Mouse (Mus musculus) liver, embryonic 14.5 days (tissue): ENCODE data around the gene Rnasek. TPM values are rescaled to one million over a fixed set of nuclear protein-coding genes. Genes with fewer than 3 reads are reported as not detected.

Experiments
- ATAC-seq: fragments of 200-750 bp; cut with Nextera tagmentation; 2 replicates; pipeline ENCODE4 v1.8.0; 2017; ENCODE audit warnings: moderate number of reproducible peaks, mild to moderate bottlenecking, moderate library complexity; ENCODE audit not compliant: insufficient read depth
- DNase-seq, 3 experiments: peaks; one replicate each; pipeline ENCODE4 v3.0.0-alpha.2; 2012 to 2013; ENCODE audit warnings: low read depth in 3 of 3, low spot score in 3 of 3
- H3K27ac ChIP-seq: fragments of 300-500 bp; sonication (generic); 2 replicates; pipeline ENCODE4 v1.5.1; 2014; ENCODE audit warnings: moderate library complexity, mild to moderate bottlenecking, control low read depth, inconsistent platforms
- H3K27me3 ChIP-seq: fragments of 300-500 bp; sonication (generic); 2 replicates; pipeline ENCODE4 v1.6.1; 2014; ENCODE audit warnings: mild to moderate bottlenecking, low read length, moderate library complexity; ENCODE audit not compliant: control insufficient read depth, insufficient read depth
- H3K36me3 ChIP-seq: fragments of 300-500 bp; sonication (generic); replicated peaks from 2 replicates; pipeline ENCODE4 v1.6.1; 2014; ENCODE audit warnings: low read depth; ENCODE audit not compliant: control insufficient read depth, insufficient read depth
- H3K4me1 ChIP-seq, 2 experiments: fragments of 200-500 bp in 1 of 2; fragments of 300-500 bp in 1 of 2; sonication (generic) in 1 of 2; replicated peaks; 2 replicates each; pipeline ENCODE4 v1.6.1; 2012 to 2014; ENCODE audit warnings: antibody characterized with exemption in 1 of 2, inconsistent platforms in 1 of 2, low read length in 1 of 2; ENCODE audit not compliant: control insufficient read depth in 2 of 2, insufficient read depth in 2 of 2
- H3K4me2 ChIP-seq: fragments of 300-500 bp; sonication (generic); 2 replicates; pipeline ENCODE4 v1.6.1; 2014; ENCODE audit warnings: low read depth, mild to moderate bottlenecking, control low read depth, moderate library complexity
- H3K4me3 ChIP-seq, 2 experiments: fragments of 200-500 bp in 1 of 2; fragments of 300-500 bp in 1 of 2; sonication (generic) in 1 of 2; 2 replicates each; pipeline ENCODE4 v1.5.1; 2012 to 2014; ENCODE audit warnings: low read depth in 2 of 2, low read length in 2 of 2, mild to moderate bottlenecking in 2 of 2, control low read depth in 1 of 2, inconsistent platforms in 1 of 2, moderate library complexity in 1 of 2; ENCODE audit not compliant: insufficient read depth in 1 of 2
- H3K9ac ChIP-seq: fragments of 300-500 bp; sonication (generic); replicated peaks from 2 replicates; pipeline ENCODE4 v1.6.1; 2014; ENCODE audit warnings: mild to moderate bottlenecking, control low read depth, moderate library complexity
- H3K9me3 ChIP-seq: fragments of 300-500 bp; sonication (generic); 2 replicates; pipeline ENCODE4 v1.6.1; 2016; ENCODE audit warnings: low read length, mixed read lengths; ENCODE audit not compliant: control insufficient read depth
- CTCF ChIP-seq: IDR thresholded peaks from 2 replicates; pipeline ENCODE4 v1.5.1; 2016; ENCODE audit warnings: antibody characterized with exemption, low read depth, control low read depth
- EP300 ChIP-seq: IDR thresholded peaks from 2 replicates; pipeline ENCODE4 v1.6.1; 2016; ENCODE audit warnings: antibody characterized with exemption, low read depth
- WGBS: fragments of 180-500 bp; shearing (Covaris S2); extraction: QIAGEN DNeasy Blood & Tissue Kit; methylation state at CpG from one replicate; pipeline ENCODE4 v1.1.7; 2014; ENCODE audit not compliant: insufficient replicate concordance; 5-methylcytosine and 5-hydroxymethylcytosine counted together
- polyA plus RNA-seq, 2 experiments: library from polyadenylated mRNA; depleted of rRNA in 1 of 2; stranded (reverse) in 1 of 2; unstranded in 1 of 2; fragments of >200 nt; fragmentation: Nextera tagmentation in 1 of 2; extraction: Ambion mirVana in 1 of 2; gene quantifications; 2 replicates each; pipeline versions ENCODE4 v1.2.1 to v1.2.3; 2012 to 2014

Rnasek gene
- polyA plus RNA-seq, 2 experiments = 29.9 to 124 TPM

- H3K4me2 ChIP-seq = peak overlapping the region; percentile 98
- 1% methylated on average over 14 of the region's 14 CpGs for WGBS
- peak; percentile 84 for ATAC-seq
Observed at GRCm38 (mm10) chr11:70221603-70222500, 17.8 kb downstream of the Rnasek start.

GRCm38 (mm10) chr11:70220731-70221602 is 18.7 kb downstream of the Rnasek start, which contains the start of gene Slc16a13:
Gene Slc16a13, minus strand, starts transcription at chr11:70221064.
- Histone ChIP-seq H3K27me3 (peaks cover 5% of the 10 kb centered on the region), H3K9me3 (no peaks in the 10 kb centered on the region), H3K4me2 (peak within 1 kb of the TSS; percentile 98), H3K9ac (peak within 1 kb of the TSS; percentile 96), H3K4me3 (peak within 1 kb of the TSS; percentile 79 to 81), H3K36me3 (no peaks in the 10 kb centered on the region), H3K4me1 (peaks cover 18 to 26% of the 10 kb centered on the region in 2 experiments), H3K27ac (peak within 1 kb of the TSS; percentile 99)
- TF ChIP-seq EP300 (peak; percentile 39), CTCF (no peak)
- ATAC-seq (peak; percentile 85), DNase-seq (peak; percentile 93 to 94 (median 93))
- WGBS = under 1% methylated on average over 28 of the region's 28 CpGs

More at GRCm38 (mm10) chr11:70221603-70222500, 17.8 kb downstream of the Rnasek start:
- peak; percentile 79 to 83 (median 82) for DNase-seq
- Histone ChIP-seq H3K27ac (peak overlapping the region; percentile 99), H3K36me3 (no peaks in the 10 kb centered on the region), H3K27me3 (peaks cover 5% of the 10 kb centered on the region), H3K4me1 (peaks cover 25 to 33% of the 10 kb centered on the region in 2 experiments), H3K4me3 (peak overlapping the region; percentile 79 to 81), H3K9ac (peak overlapping the region; percentile 96), H3K9me3 (no peaks in the 10 kb centered on the region)
- no peak for TF ChIP-seq CTCF
- peak; percentile 84 for TF ChIP-seq EP300

GRCm38 (mm10) chr11:70220323-70220722 is 19.3 kb downstream of the Rnasek start:
- ATAC-seq (no peak), DNase-seq (no peak)
- H3K27ac ChIP-seq = peak overlapping the region; percentile 99
- H3K4me3 ChIP-seq = peak overlapping the region; percentile 79 to 81
- H3K27me3 ChIP-seq = peaks cover 12% of the 10 kb centered on the region
- no peaks in the 10 kb centered on the region for H3K9me3 ChIP-seq
- no peaks in the 10 kb centered on the region for H3K36me3 ChIP-seq
- peak overlapping the region; percentile 96 for H3K9ac ChIP-seq
- WGBS = 2% methylated on average over 24 of the region's 24 CpGs
- H3K4me2 ChIP-seq = peak overlapping the region; percentile 98
- TF ChIP-seq CTCF (no peak; the same call in 1 of the 2 replicates), EP300 (no peak)
- peaks cover 18 to 26% of the 10 kb centered on the region in 2 experiments for H3K4me1 ChIP-seq

GRCm38 (mm10) chr11:70219873-70220272 is 19.8 kb downstream of the Rnasek start:
- Histone ChIP-seq H3K36me3 (no peaks in the 10 kb centered on the region), H3K4me2 (peak overlapping the region; percentile 98), H3K4me1 (peaks cover 18 to 26% of the 10 kb centered on the region in 2 experiments), H3K9ac (peak overlapping the region; percentile 96), H3K27me3 (peaks cover 16% of the 10 kb centered on the region), H3K27ac (peak overlapping the region; percentile 99), H3K4me3 (peak overlapping the region; percentile 79 to 81), H3K9me3 (no peaks in the 10 kb centered on the region)
- ATAC-seq (no peak), DNase-seq (no peak)
- 52% methylated on average over 7 of the region's 7 CpGs for WGBS
- no peak for TF ChIP-seq EP300
- TF ChIP-seq CTCF = no peak
